Mouse (Mus musculus): ENCODE measurements around the gene Naif1. TPM values are rescaled to one million over a fixed set of nuclear protein-coding genes. Genes with fewer than 3 reads are reported as not detected.
A peak's percentile ranks its signal among the peaks of the same experiment; 100 is the strongest.

The Naif1 gene
- polyA plus RNA-seq (2016; fragmentation: Nextera tagmentation; extraction: Ambion mirVana), result 2.9 and 3.2 TPM in 2 replicates

DNA sequence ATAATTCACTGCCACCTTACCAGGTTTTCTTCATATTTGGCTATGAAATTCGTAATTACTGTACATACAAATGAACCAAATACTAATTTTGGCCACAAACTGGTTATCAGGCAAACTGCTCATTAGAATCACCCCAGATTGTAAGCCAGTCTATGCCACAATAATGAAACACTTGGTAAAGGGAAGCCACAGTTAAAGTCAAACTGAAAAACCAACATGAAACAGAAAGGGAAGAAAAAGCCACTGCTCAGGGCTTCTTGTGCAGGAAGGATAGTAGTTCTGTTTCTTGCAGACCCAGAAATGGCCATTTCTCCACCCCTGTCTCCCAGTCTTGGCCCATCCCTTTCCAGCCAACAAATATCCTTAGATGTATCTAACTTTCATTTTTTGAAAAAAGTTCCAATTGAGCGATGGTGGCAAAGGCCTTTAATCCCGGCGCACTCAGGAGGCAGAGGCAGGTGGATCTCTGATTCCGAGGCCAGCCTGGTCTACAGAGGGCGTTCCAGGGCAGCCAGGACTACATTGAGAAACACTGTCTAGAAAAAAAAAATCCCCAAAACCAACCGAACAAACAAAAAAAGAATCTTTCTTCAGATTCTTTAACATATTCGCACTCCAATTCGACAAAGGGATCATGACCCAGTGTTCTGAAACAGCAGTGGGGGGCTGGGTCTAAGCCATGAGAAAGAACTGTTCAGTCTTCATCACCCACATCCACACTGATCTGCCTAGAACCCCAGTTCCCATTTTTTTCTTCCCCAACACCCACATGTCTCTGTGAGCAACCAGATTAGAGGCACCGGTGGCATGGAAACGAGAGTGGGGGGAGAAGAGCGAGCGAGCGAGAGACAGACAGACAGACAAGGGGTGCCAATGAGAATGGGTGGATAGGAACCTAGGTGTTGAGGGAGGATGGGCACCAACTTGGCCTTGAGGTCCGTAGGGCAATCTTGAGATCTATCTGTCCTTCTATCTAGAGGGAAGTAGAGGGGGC lies at the start of gene Naif1:
Naif1 (plus strand) TSS at position 697 of the 994 bp plus-strand sequence.
- Histone ChIP-seq H3K4me1 (peaks cover 71% of the 10 kb centered on the region), H3K4me3 (peak within 1 kb of the TSS; percentile 90), H3K27me3 (replicated peaks) (no peaks in the 10 kb centered on the region), H3K4me2 (peak within 1 kb of the TSS; percentile 96), H3K27ac (peak within 1 kb of the TSS; percentile 94), H3K9me3 (replicated peaks) (no peaks in the 10 kb centered on the region), H3K9ac (peak within 1 kb of the TSS; percentile 94), H3K36me3 (peaks cover 15% of the 10 kb centered on the region)
- ATAC-seq, result no peak
- 58% methylated on average over 15 of the region's 15 CpGs for WGBS (ENCODE audit: insufficient replicate concordance)

- no peak overlapping the region for H3K4me2 ChIP-seq
- ATAC-seq, result peak; percentile 14; the same call in 1 of the 2 replicates
- 21% methylated on average over 2 of the region's 2 CpGs for WGBS (ENCODE audit: insufficient replicate concordance)
Measured at GRCm38 (mm10) chr2:32404663-32405062, 45.6 kb upstream of the Naif1 start.

DNA sequence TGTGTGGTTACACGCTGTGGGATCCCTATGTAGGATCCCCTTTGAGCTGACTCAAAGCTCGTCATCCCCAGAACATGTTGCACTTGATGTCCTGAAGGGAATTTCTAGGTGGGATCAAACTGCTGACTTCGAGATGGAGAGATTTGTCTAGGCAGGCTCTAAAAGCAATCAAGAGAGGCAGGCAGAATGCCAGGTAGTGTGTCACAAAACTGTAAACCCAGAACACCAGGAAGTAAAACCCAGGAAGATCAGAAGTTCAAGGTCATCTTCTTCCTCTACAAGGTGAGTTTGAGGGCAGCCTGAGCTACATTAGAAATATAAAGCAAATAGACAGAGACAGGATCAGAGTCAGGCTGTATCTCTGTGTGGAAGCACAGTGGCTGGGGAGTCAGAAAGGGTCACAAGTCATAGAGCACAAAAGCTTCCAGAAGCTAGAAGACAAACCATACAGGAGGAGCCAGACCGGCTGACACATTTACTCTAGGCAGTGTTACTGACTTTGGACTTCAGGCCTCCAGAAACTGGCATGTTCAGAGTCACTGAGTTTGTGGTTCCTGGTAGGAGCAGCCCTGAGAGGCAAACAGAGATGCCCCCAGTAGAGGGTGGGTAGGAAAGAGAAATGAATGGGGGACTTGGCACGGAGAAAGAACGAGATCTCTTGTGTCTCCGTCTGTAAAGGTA lies 43.0 kb upstream of the Naif1 start:
- no peak overlapping the region for H3K27ac ChIP-seq
- WGBS (ENCODE audit: insufficient replicate concordance), result 68% methylated on average over 7 of the region's 7 CpGs

More at GRCm38 (mm10) chr2:32404663-32405062, 45.6 kb upstream of the Naif1 start:
- Histone ChIP-seq H3K36me3 (peaks cover 31% of the 10 kb centered on the region), H3K9ac (no peak overlapping the region), H3K4me3 (no peak overlapping the region), H3K4me1 (peaks cover 9% of the 10 kb centered on the region), H3K9me3 (replicated peaks) (no peaks in the 10 kb centered on the region), H3K27ac (no peak overlapping the region), H3K27me3 (replicated peaks) (peaks cover 4% of the 10 kb centered on the region; the same call in 1 of the 2 replicates)

GRCm38 (mm10) chr2:32408429-32409424 lies 41.5 kb upstream of the Naif1 start:
- 0 out of 2 replicates have a peak, but pooled peaks have one; percentile 22 for ATAC-seq
- H3K4me3 ChIP-seq, result no peak overlapping the region
- peaks cover 11% of the 10 kb centered on the region; the same call in 1 of the 2 replicates for H3K4me1 ChIP-seq
- no peak overlapping the region for H3K4me2 ChIP-seq
- H3K9ac ChIP-seq, result no peak overlapping the region
- WGBS (ENCODE audit: insufficient replicate concordance), result 64% methylated on average over 25 of the region's 25 CpGs
- no peaks in the 10 kb centered on the region for H3K9me3 ChIP-seq (replicated peaks)
- H3K27ac ChIP-seq, result no peak overlapping the region
- peaks cover 2% of the 10 kb centered on the region; the same call in 1 of the 2 replicates for H3K36me3 ChIP-seq
- peaks cover 4% of the 10 kb centered on the region; the same call in 1 of the 2 replicates for H3K27me3 ChIP-seq (replicated peaks)

More for the DNA sequence above, 43.0 kb upstream of the Naif1 start:
- no peak for ATAC-seq
- H3K9ac ChIP-seq, result no peak overlapping the region
- peaks cover 6% of the 10 kb centered on the region for H3K36me3 ChIP-seq
- no peak overlapping the region for H3K4me2 ChIP-seq
- H3K4me1 ChIP-seq, result no peaks in the 10 kb centered on the region
- no peaks in the 10 kb centered on the region for H3K9me3 ChIP-seq (replicated peaks)
- H3K4me3 ChIP-seq, result no peak overlapping the region
- H3K27me3 ChIP-seq (replicated peaks), result peaks cover 4% of the 10 kb centered on the region; the same call in 1 of the 2 replicates

DNA sequence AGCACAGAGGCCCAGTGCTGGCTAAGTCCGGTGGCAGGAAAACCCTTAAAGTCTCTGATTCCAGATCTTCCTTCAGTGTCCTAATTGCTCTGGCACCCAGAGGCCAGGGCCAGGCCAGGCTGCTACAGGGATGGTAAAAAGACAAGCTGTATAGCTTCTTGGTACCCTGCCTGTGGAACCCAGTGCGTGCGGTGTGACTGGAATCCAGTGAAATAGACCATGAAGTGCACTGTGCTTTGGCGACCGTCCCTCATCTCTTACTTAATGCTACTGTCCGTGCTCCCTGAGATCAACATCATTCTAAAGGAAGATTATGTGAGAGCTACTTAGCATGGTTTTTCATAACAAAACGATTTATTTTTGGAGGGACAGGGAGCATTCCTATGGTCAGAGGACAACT lies 38.9 kb upstream of the Naif1 start:
- Histone ChIP-seq H3K4me3 (no peak overlapping the region), H3K27ac (no peak overlapping the region), H3K4me2 (no peak overlapping the region), H3K4me1 (peaks cover 11% of the 10 kb centered on the region; the same call in 1 of the 2 replicates), H3K9me3 (replicated peaks) (no peaks in the 10 kb centered on the region), H3K36me3 (peaks cover 29% of the 10 kb centered on the region), H3K27me3 (replicated peaks) (no peaks in the 10 kb centered on the region), H3K9ac (no peak overlapping the region)
- WGBS (ENCODE audit: insufficient replicate concordance), result 74% methylated on average over 7 of the region's 7 CpGs
- ATAC-seq, result no peak

DNA sequence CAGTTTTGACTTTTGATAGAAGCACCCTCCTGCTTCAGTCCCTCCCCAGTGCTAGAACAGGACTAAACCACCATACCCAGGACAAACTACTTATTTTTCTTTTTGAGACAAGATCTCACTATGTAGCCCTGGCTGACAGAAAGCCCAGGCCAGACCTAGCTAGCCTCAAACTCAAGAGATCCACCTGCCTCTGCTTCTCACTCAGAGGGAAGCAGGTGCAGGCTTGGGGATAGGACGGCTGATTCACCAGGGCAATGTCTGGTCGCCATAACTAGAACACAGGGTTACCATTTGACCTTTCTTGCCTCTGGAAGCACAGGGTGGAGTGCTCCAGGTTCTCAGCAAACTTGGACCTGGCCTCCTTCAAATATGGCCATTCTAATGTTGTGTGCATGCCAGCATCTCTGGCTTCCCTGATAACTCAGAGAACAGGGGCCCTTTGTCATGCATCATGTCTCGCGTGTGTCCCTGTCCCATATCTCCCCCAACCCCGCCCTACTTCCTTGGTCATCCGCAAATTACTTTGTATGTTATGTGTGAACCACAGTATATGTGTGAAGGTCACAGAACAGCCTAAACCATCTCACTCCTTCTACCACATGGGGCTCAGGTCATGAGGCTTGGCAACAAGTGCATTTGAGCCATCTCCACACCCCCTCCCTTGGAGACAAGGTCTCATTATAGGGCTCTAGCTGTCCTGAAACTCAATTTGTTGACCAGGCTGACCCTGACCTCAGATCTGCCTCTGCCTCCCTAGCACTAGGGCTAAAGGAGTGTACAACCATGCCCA lies 37.3 kb upstream of the Naif1 start:
- H3K36me3 ChIP-seq, result peaks cover 44% of the 10 kb centered on the region
- no peak overlapping the region for H3K4me2 ChIP-seq
- no peak overlapping the region for H3K4me3 ChIP-seq
- H3K27ac ChIP-seq, result no peak overlapping the region
- H3K27me3 ChIP-seq (replicated peaks), result no peaks in the 10 kb centered on the region
- peaks cover 11% of the 10 kb centered on the region; the same call in 1 of the 2 replicates for H3K4me1 ChIP-seq
- no peak overlapping the region for H3K9ac ChIP-seq
- ATAC-seq, result no peak
- H3K9me3 ChIP-seq (replicated peaks), result no peaks in the 10 kb centered on the region
- WGBS (ENCODE audit: insufficient replicate concordance), result 66% methylated on average over 6 of the region's 6 CpGs

DNA sequence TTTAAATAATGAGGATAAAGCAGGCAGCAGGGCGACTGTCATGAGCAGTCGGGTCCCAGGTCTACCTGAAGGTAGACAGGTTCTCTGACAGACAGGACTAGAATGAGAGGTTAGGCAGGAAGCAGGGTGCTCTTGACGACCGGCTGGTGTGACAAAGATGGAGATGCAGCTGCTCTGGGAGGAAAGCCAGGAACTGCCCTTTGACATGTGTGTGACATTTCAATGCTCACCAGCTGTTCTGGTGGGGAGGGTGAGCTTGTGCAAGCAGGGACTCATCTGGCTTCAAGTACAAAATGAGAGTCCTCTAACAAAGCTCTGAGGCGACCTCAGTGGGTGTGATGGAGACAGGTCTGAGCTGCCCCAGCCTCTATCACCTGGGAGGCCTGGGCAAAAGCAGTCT lies 36.3 kb upstream of the Naif1 start:
- H3K36me3 ChIP-seq, result peaks cover 54% of the 10 kb centered on the region
- 54% methylated on average over 5 of the region's 5 CpGs for WGBS (ENCODE audit: insufficient replicate concordance)

DNA sequence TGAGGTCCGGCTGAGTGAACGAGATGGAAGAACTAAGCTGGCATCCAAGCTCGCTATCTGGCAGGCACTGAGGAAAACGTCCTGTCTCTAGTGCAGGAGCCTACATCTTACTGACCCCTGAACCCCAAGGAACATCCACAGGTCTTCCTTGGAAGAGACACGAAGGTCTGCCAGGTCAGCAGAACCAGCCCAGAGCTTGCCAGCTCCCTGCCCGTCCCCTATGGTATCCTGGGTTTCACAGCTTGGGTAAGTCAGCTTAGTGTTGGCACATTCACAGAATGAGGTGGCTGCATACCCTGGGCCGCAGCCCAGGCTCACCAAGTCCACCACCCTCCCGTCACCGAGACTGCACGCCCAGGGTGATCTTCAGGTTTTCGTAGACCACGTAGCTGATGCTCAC lies 34.5 kb upstream of the Naif1 start:
- H3K4me3 ChIP-seq, result no peak overlapping the region
- H3K27ac ChIP-seq, result no peak overlapping the region
- H3K9me3 ChIP-seq (replicated peaks), result no peaks in the 10 kb centered on the region
- ATAC-seq, result no peak
- no peak overlapping the region for H3K4me2 ChIP-seq
- H3K9ac ChIP-seq, result no peak overlapping the region
- H3K27me3 ChIP-seq (replicated peaks), result no peaks in the 10 kb centered on the region
- peaks cover 11% of the 10 kb centered on the region; the same call in 1 of the 2 replicates for H3K4me1 ChIP-seq
- peaks cover 72% of the 10 kb centered on the region for H3K36me3 ChIP-seq
- 86% methylated on average over 12 of the region's 12 CpGs for WGBS (ENCODE audit: insufficient replicate concordance)

More for the DNA sequence above, 36.3 kb upstream of the Naif1 start:
- ATAC-seq, result no peak
- H3K9me3 ChIP-seq (replicated peaks), result no peaks in the 10 kb centered on the region
- no peaks in the 10 kb centered on the region for H3K27me3 ChIP-seq (replicated peaks)
- no peak overlapping the region for H3K4me2 ChIP-seq
- no peak overlapping the region for H3K9ac ChIP-seq
- H3K4me1 ChIP-seq, result peaks cover 11% of the 10 kb centered on the region; the same call in 1 of the 2 replicates
- no peak overlapping the region for H3K4me3 ChIP-seq
- H3K27ac ChIP-seq, result no peak overlapping the region

DNA sequence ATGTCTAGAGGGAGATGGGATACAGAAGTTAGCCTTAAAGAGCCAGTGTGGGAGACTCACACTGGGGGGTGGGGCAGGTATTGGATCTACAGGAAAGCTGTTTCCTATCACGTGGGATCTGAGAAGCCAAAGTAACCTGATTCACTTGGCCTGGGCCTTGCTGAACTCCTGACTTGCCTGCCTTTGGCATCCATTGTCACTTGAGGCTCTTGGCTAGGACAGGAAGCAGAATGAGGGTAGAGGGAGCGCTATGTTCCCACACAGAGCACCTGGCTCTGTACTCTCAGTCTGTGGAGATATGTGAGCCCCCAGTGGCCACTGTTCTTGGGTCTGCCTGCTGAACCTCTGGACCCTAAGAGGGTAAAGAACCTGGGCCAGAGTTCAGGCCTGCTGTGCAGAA lies 33.7 kb upstream of the Naif1 start:
- ATAC-seq, result no peak
- no peak overlapping the region for H3K27ac ChIP-seq
- H3K4me2 ChIP-seq, result no peak overlapping the region
- H3K9me3 ChIP-seq (replicated peaks), result no peaks in the 10 kb centered on the region
- no peaks in the 10 kb centered on the region for H3K27me3 ChIP-seq (replicated peaks)
- H3K9ac ChIP-seq, result no peak overlapping the region
- peaks cover 78% of the 10 kb centered on the region for H3K36me3 ChIP-seq
- WGBS (ENCODE audit: insufficient replicate concordance), result 66% methylated on average over 2 of the region's 2 CpGs
- H3K4me3 ChIP-seq, result no peak overlapping the region
- H3K4me1 ChIP-seq, result peaks cover 12% of the 10 kb centered on the region

DNA sequence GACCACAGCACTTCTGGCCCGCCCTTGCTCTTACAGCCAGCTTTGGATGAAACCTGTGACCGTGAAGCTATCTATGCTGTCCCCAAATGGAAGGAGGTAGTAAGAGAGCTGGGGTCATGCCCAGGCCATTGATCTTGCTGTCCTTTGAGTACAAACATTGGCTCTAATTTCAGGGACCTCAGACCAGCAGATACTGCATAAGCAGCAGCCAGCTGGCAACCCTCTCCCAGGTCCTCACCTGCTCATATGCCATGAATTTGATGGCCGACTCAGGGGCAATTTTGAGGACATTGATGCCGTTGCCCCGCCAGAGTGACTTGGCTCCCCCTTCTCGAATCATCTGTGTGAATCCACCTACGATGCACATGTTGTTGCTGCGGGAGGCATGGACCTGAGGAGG lies 32.8 kb upstream of the Naif1 start:
- H3K4me2 ChIP-seq, result no peak overlapping the region
- H3K9me3 ChIP-seq (replicated peaks), result no peaks in the 10 kb centered on the region
- no peak overlapping the region for H3K27ac ChIP-seq
- H3K9ac ChIP-seq, result no peak overlapping the region
- 86% methylated on average over 8 of the region's 8 CpGs for WGBS (ENCODE audit: insufficient replicate concordance)
- H3K4me3 ChIP-seq, result no peak overlapping the region
- peaks cover 19% of the 10 kb centered on the region for H3K4me1 ChIP-seq
- H3K27me3 ChIP-seq (replicated peaks), result no peaks in the 10 kb centered on the region
- peaks cover 78% of the 10 kb centered on the region for H3K36me3 ChIP-seq
- ATAC-seq, result no peak
